Mouse (Mus musculus): Measurements from ENCODE around the gene Olfr1174-ps. TPM values are rescaled to one million over a fixed set of nuclear protein-coding genes. Genes with fewer than 3 reads are reported as not detected.

Gene Olfr1174-ps
- polyA plus RNA-seq (2014; fragmentation: Illumina TruSeq; extraction: RNeasy Lipid Tissue Mini Kit (QIAGEN cat#74804); ENCODE audit: low read depth, low replicate concordance), result not detected

DNA sequence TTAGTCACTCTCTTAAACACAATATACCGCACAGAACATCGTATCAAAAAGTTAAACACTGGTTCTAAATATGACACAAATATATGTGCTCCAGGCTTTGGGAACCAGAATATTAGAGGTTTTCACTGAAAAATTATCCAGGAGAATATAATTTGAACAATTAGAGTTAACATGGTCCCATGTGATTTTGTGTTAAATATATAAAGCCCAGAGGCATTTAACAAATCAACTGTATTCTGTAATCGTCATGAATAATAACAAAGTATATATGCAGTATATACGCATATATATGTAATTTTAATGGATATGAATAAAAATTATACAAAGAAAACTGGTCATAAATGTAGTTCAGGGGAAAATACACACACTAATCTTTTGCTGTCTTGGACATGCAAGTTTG, at the start of gene Olfr1174-ps:
Olfr1174-ps (minus strand) TSS at position 101 of the 400 bp plus-strand sequence.

DNA sequence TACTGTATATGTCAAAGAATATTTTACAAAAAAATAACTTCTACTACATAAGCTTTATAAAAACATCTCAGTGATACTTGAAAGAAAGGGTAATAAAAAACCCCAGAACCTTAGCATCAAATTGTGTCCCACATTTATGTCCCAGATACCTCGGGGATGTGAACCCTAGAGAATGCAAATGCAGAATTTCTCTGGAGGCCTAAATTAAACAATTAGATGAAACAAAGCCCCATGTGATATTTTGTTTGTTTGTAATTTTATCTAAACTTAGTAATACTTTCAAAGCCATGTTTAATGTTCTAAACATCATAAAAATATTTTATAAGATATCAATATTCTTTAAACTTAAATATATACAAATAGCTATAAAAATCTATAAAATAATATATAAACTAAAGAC, 31.5 kb upstream of the Olfr1174-ps start, which contains the start of gene Olfr1177-ps:
Olfr1177-ps (minus strand) TSS at position 101 of the 400 bp plus-strand sequence.

DNA sequence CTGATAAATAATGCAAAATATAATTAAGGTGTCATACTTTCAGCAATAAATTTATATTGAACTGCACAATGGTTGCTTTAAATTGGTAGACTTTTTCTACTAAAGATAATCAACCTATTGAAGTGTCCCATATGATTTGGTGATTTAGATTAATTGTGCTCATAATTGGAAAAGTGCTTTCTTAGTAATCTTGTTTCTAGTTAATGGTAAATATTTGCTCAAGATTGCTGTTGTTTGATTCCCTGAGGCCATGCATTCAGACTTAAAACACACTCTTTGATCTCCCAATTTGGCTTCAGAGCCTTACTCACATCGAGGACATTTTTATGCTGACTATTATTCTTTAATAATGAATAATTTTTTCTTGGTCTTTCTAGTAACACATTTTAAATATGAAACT, 21.5 kb upstream of the Olfr1174-ps start, which contains the start of gene Olfr1176:
Olfr1176 (plus strand) TSS at position 301 of the 400 bp plus-strand sequence.

DNA sequence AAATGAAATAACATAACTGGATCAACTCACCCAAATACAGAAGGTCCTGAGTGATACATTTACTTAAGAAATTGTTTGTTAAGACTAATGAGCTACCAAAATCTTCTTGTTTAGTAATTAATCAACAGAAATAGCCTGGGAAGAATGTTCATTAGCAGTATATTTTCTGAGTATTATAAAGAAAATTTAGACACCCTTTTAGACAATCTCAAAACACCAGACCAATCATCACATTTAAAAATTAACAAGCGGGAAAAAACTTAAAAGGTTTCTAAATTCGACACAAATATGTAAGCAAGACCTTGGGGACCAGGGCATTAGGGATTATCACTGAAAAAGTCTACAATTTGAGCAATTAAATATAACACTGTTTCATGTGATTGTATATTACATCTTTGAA, 12.2 kb upstream of the Olfr1174-ps start, which contains the start of gene Olfr1175-ps:
Olfr1175-ps (minus strand) TSS at position 101 of the 400 bp plus-strand sequence.

DNA sequence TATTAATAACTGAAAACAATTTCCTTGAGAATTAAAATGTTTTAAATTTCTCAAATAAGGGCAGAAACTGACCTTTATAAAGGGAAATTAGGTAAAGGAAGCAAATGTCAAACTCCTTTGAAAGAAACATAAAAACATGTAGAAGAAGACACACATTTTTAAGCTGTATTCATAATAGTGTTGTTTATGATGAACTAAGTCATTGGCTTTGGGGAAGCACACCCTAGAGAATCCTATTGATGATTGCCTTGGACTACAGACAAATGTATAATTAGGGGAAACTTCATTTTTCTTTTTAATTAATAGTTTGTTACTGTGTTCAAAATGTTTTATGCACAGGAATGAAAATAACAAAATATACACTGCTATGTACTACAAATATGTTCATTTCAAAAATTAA, 35.2 kb downstream of the Olfr1174-ps start, which contains the start of gene Olfr1173:
Olfr1173 (minus strand) TSS at position 101 of the 400 bp plus-strand sequence.

Other genes starting within 250 kb of the Olfr1174-ps start
- not detected for gene Olfr1163, start 243.3 kb downstream of the Olfr1174-ps start, polyA plus RNA-seq (2014; fragmentation: Illumina TruSeq; extraction: RNeasy Lipid Tissue Mini Kit (QIAGEN cat#74804); ENCODE audit: low read depth, low replicate concordance)
- not detected for gene Olfr1164, start 221.2 kb downstream of the Olfr1174-ps start, polyA plus RNA-seq (2014; fragmentation: Illumina TruSeq; extraction: RNeasy Lipid Tissue Mini Kit (QIAGEN cat#74804); ENCODE audit: low read depth, low replicate concordance)
- not detected for gene Olfr1166, start 186.9 kb downstream of the Olfr1174-ps start, polyA plus RNA-seq (2014; fragmentation: Illumina TruSeq; extraction: RNeasy Lipid Tissue Mini Kit (QIAGEN cat#74804); ENCODE audit: low read depth, low replicate concordance)
- not detected for gene Olfr1167, start 159.9 kb downstream of the Olfr1174-ps start, polyA plus RNA-seq (2014; fragmentation: Illumina TruSeq; extraction: RNeasy Lipid Tissue Mini Kit (QIAGEN cat#74804); ENCODE audit: low read depth, low replicate concordance)
- gene Olfr1168, start 133.3 kb downstream of the Olfr1174-ps start, polyA plus RNA-seq (2014; fragmentation: Illumina TruSeq; extraction: RNeasy Lipid Tissue Mini Kit (QIAGEN cat#74804); ENCODE audit: low read depth, low replicate concordance), result not detected
- gene Olfr1170, start 86.8 kb downstream of the Olfr1174-ps start, polyA plus RNA-seq (2014; fragmentation: Illumina TruSeq; extraction: RNeasy Lipid Tissue Mini Kit (QIAGEN cat#74804); ENCODE audit: low read depth, low replicate concordance), result not detected
- gene Olfr1173, start 35.3 kb downstream of the Olfr1174-ps start, polyA plus RNA-seq (2014; fragmentation: Illumina TruSeq; extraction: RNeasy Lipid Tissue Mini Kit (QIAGEN cat#74804); ENCODE audit: low read depth, low replicate concordance), result not detected
- not detected for gene Olfr1175-ps, start 12.1 kb upstream of the Olfr1174-ps start, polyA plus RNA-seq (2014; fragmentation: Illumina TruSeq; extraction: RNeasy Lipid Tissue Mini Kit (QIAGEN cat#74804); ENCODE audit: low read depth, low replicate concordance)
- not detected for gene Olfr1176, start 21.6 kb upstream of the Olfr1174-ps start, polyA plus RNA-seq (2014; fragmentation: Illumina TruSeq; extraction: RNeasy Lipid Tissue Mini Kit (QIAGEN cat#74804); ENCODE audit: low read depth, low replicate concordance)
- not detected for gene Olfr1177-ps, start 31.4 kb upstream of the Olfr1174-ps start, polyA plus RNA-seq (2014; fragmentation: Illumina TruSeq; extraction: RNeasy Lipid Tissue Mini Kit (QIAGEN cat#74804); ENCODE audit: low read depth, low replicate concordance)
- gene Olfr1178, start 71.9 kb upstream of the Olfr1174-ps start, polyA plus RNA-seq (2014; fragmentation: Illumina TruSeq; extraction: RNeasy Lipid Tissue Mini Kit (QIAGEN cat#74804); ENCODE audit: low read depth, low replicate concordance), result not detected
- gene Olfr1179, start 91.3 kb upstream of the Olfr1174-ps start, polyA plus RNA-seq (2014; fragmentation: Illumina TruSeq; extraction: RNeasy Lipid Tissue Mini Kit (QIAGEN cat#74804); ENCODE audit: low read depth, low replicate concordance), result not detected
- gene Olfr1180, start 104.0 kb upstream of the Olfr1174-ps start, polyA plus RNA-seq (2014; fragmentation: Illumina TruSeq; extraction: RNeasy Lipid Tissue Mini Kit (QIAGEN cat#74804); ENCODE audit: low read depth, low replicate concordance), result not detected
- gene Olfr1181, start 111.0 kb upstream of the Olfr1174-ps start, polyA plus RNA-seq (2014; fragmentation: Illumina TruSeq; extraction: RNeasy Lipid Tissue Mini Kit (QIAGEN cat#74804); ENCODE audit: low read depth, low replicate concordance), result not detected
- gene Gm13757, start 134.0 kb upstream of the Olfr1174-ps start, polyA plus RNA-seq (2014; fragmentation: Illumina TruSeq; extraction: RNeasy Lipid Tissue Mini Kit (QIAGEN cat#74804); ENCODE audit: low read depth, low replicate concordance), result not detected
- not detected for gene Olfr1183, start 139.7 kb upstream of the Olfr1174-ps start, polyA plus RNA-seq (2014; fragmentation: Illumina TruSeq; extraction: RNeasy Lipid Tissue Mini Kit (QIAGEN cat#74804); ENCODE audit: low read depth, low replicate concordance)
- gene Olfr1184, start 168.5 kb upstream of the Olfr1174-ps start, polyA plus RNA-seq (2014; fragmentation: Illumina TruSeq; extraction: RNeasy Lipid Tissue Mini Kit (QIAGEN cat#74804); ENCODE audit: low read depth, low replicate concordance), result not detected
- not detected for gene Olfr1185-ps1, start 178.2 kb upstream of the Olfr1174-ps start, polyA plus RNA-seq (2014; fragmentation: Illumina TruSeq; extraction: RNeasy Lipid Tissue Mini Kit (QIAGEN cat#74804); ENCODE audit: low read depth, low replicate concordance)
- not detected for gene Olfr1186, start 203.4 kb upstream of the Olfr1174-ps start, polyA plus RNA-seq (2014; fragmentation: Illumina TruSeq; extraction: RNeasy Lipid Tissue Mini Kit (QIAGEN cat#74804); ENCODE audit: low read depth, low replicate concordance)
- gene Olfr1188, start 241.8 kb upstream of the Olfr1174-ps start, polyA plus RNA-seq (2014; fragmentation: Illumina TruSeq; extraction: RNeasy Lipid Tissue Mini Kit (QIAGEN cat#74804); ENCODE audit: low read depth, low replicate concordance), result not detected